Mouse (Mus musculus): Measurements from ENCODE around the gene Gm21783. TPM values are rescaled to one million over a fixed set of nuclear protein-coding genes. Genes with fewer than 3 reads are reported as not detected.

The Gm21783 gene
- polyA plus RNA-seq (2021; fragmentation: Nextera tagmentation): not detected in 2 replicates
- long read RNA-seq, experiment 1: 0 reads
- long read RNA-seq, experiment 2: 0 reads

GRCm38 (mm10) chrY:44981163-44981562, at the start of gene Gm21783:
Gm21783 (minus strand) TSS chrY:44981263.

Measured in layer of hippocampus, adult 6 months (tissue).